In genomic region chr15:86689694-86690093, GRCm38 (mm10) we compare ENCODE assay signal across 19 mouse cellular contexts.
DNase-seq lines count a peak whose midpoint lies in the region; ATAC-seq and TF ChIP-seq lines count a peak whose summit lies in the region.
"Had no signal": no experiment of that assay in that cellular context is flagged by ENCODE, and none has a peak within 500 bp of the region (broad histone marks: within the 10 kb centered on the region; RNA-seq: fewer than 3 reads in every experiment).

No protein-coding gene starts in this region.

- H3K27ac ChIP-seq in forebrain, embryonic 13.5 days, result no peak overlapping the region
- no peak overlapping the region for H3K27ac ChIP-seq in forebrain, embryonic 12.5 days
- H3K27ac ChIP-seq in hindbrain, postnatal 0 days, result no peak overlapping the region
- H3K27ac ChIP-seq: macrophage; neural tube, embryonic 13.5 days had no signal

- peak; percentile 70 for ATAC-seq in forebrain, embryonic 13.5 days
- ATAC-seq in forebrain, embryonic 12.5 days (ENCODE audit: low FRiP score), result no peak
- peak; percentile 56 for ATAC-seq in hindbrain, postnatal 0 days
- ATAC-seq: midbrain, embryonic 16.5 days; Patski had no signal

- TF ChIP-seq CTCF in hindbrain, postnatal 0 days (IDR thresholded peaks at IDR 0.05; ENCODE audit: low read depth), result no peak

- H3K4me2 ChIP-seq in forebrain, embryonic 13.5 days, result no peak overlapping the region
- no peak overlapping the region for H3K4me2 ChIP-seq in forebrain, embryonic 12.5 days
- H3K4me2 ChIP-seq in hindbrain, postnatal 0 days (ENCODE audit: low read depth, low read length), result no peak overlapping the region
- H3K4me2 ChIP-seq: neural tube, embryonic 13.5 days had no signal

- intact Hi-C loops in left cerebral cortex, postnatal 4 days (cut with DNase I), result no loop called here
- intact Hi-C loops in left cerebral cortex, postnatal 36 days (cut with DNase I), result no loop called here

- H3K4me1 ChIP-seq in forebrain, embryonic 13.5 days, result peaks cover 12% of the 10 kb centered on the region
- no peaks in the 10 kb centered on the region for H3K4me1 ChIP-seq in forebrain, embryonic 12.5 days
- 0 out of 2 replicates have a peak, but pooled peaks cover 5% of the 10 kb centered on the region for H3K4me1 ChIP-seq in hindbrain, postnatal 0 days (ENCODE audit: insufficient read depth, low read length)

- H3K9ac ChIP-seq in forebrain, embryonic 13.5 days, result no peak overlapping the region
- H3K9ac ChIP-seq in forebrain, embryonic 12.5 days, result no peak overlapping the region
- no peak overlapping the region for H3K9ac ChIP-seq in hindbrain, postnatal 0 days (replicated peaks; ENCODE audit: low read length)
- H3K9ac ChIP-seq: neural tube, embryonic 13.5 days had no signal

- no peaks in the 10 kb centered on the region for H3K36me3 ChIP-seq in forebrain, embryonic 13.5 days (ENCODE audit: poor library complexity, severe bottlenecking)
- no peaks in the 10 kb centered on the region for H3K36me3 ChIP-seq in forebrain, embryonic 12.5 days (replicated peaks)
- no peaks in the 10 kb centered on the region for H3K36me3 ChIP-seq in hindbrain, postnatal 0 days (ENCODE audit: insufficient read depth, low read length)
- H3K36me3 ChIP-seq: neural tube, embryonic 13.5 days had no signal

- no peaks in the 10 kb centered on the region for H3K9me3 ChIP-seq in forebrain, embryonic 13.5 days (replicated peaks)
- H3K9me3 ChIP-seq in forebrain, embryonic 12.5 days, result no peaks in the 10 kb centered on the region
- no peaks in the 10 kb centered on the region for H3K9me3 ChIP-seq in hindbrain, postnatal 0 days (ENCODE audit: low read length)
- H3K9me3 ChIP-seq: neural tube, embryonic 13.5 days had no signal

- 47% methylated on average over 8 of the region's 8 CpGs for WGBS in forebrain, embryonic 13.5 days
- 64% methylated on average over 8 of the region's 8 CpGs for WGBS in forebrain, embryonic 12.5 days
- 29% methylated on average over 8 of the region's 8 CpGs for WGBS in hindbrain, postnatal 0 days

- H3K4me3 ChIP-seq in forebrain, embryonic 13.5 days, result no peak overlapping the region
- no peak overlapping the region for H3K4me3 ChIP-seq in forebrain, embryonic 12.5 days (replicated peaks)
- no peak overlapping the region for H3K4me3 ChIP-seq in hindbrain, postnatal 0 days (ENCODE audit: low read length)
- H3K4me3 ChIP-seq: erythroblast, embryonic 14.5 days; neural tube, embryonic 13.5 days had no signal

- peak; percentile 85 for DNase-seq in left cerebral cortex, postnatal 4 days
- no peak for DNase-seq in left cerebral cortex, postnatal 36 days (ENCODE audit: low spot score in 2 of 2)
- DNase-seq in hindbrain, postnatal 0 days (ENCODE audit: low spot score), result peak; percentile 83
- peak; percentile 62 for DNase-seq in retina, embryonic 14.5 days (ENCODE audit: low spot score)
- no peak for DNase-seq in thymus, postnatal 0 days (ENCODE audit: low spot score)
- DNase-seq: B cell, adult 2 months; cerebellum, adult 8-10 months; kidney, adult 11 months; kidney, postnatal 14 days; liver; lung, adult 18-20 months; thymus, postnatal 36 days had no signal

- H3K27me3 ChIP-seq in forebrain, embryonic 13.5 days, result no peaks in the 10 kb centered on the region
- no peaks in the 10 kb centered on the region for H3K27me3 ChIP-seq in forebrain, embryonic 12.5 days
- no peaks in the 10 kb centered on the region for H3K27me3 ChIP-seq in hindbrain, postnatal 0 days (ENCODE audit: insufficient read depth, low read length)
- H3K27me3 ChIP-seq: neural tube, embryonic 13.5 days had no signal

Comparison
In these comparisons a context has a peak if more than half of its experiments do, and no peak if none do; other contexts are left out.
1. DNase-seq: peak in left cerebral cortex, postnatal 4 days (single experiment), hindbrain, postnatal 0 days (single experiment) and retina, embryonic 14.5 days (single experiment); none in left cerebral cortex, postnatal 36 days (0 of 2) and thymus, postnatal 0 days (single experiment).